Mouse (Mus musculus) layer of hippocampus, adult 11-12 months (tissue): ENCODE measurements around the gene Zfp978.
"Not testable (repeated sequence)": the region's sequence is repeated elsewhere in the genome, so short reads cannot be mapped to it uniquely, and the experiment has no call there.

ENCODE experiments used
- DNase-seq: peaks from one replicate; pipeline ENCODE4 v3.0.0; 2022; ENCODE audit warnings: low spot score

Gene Zfp978

GRCm38 (mm10) chr4:147407463-147407822, 46.3 kb downstream of the Zfp978 start:
- no peak for DNase-seq

- DNase-seq: not testable (repeated sequence)
These were observed 55.3 kb downstream of the Zfp978 start for GRCm38 (mm10) chr4:147416365-147416764.

GRCm38 (mm10) chr4:147417157-147417778, 56.2 kb downstream of the Zfp978 start:
- no peak for DNase-seq

GRCm38 (mm10) chr4:147417921-147418320, 56.8 kb downstream of the Zfp978 start:
- DNase-seq: no peak

- DNase-seq: not testable (repeated sequence)
These were observed 57.2 kb downstream of the Zfp978 start for GRCm38 (mm10) chr4:147418333-147418732.

GRCm38 (mm10) chr4:147419190-147419589, 58.1 kb downstream of the Zfp978 start:
- not testable (repeated sequence) for DNase-seq

GRCm38 (mm10) chr4:147419756-147420590, 58.9 kb downstream of the Zfp978 start:
- not testable (repeated sequence) for DNase-seq

- DNase-seq: no peak
These were observed 59.7 kb downstream of the Zfp978 start for GRCm38 (mm10) chr4:147420794-147421193.

- DNase-seq: not testable (repeated sequence)
These were observed 60.2 kb downstream of the Zfp978 start for GRCm38 (mm10) chr4:147421316-147421715.

- DNase-seq: no peak
These were observed 62.0 kb downstream of the Zfp978 start for GRCm38 (mm10) chr4:147423140-147423539.

- no peak for DNase-seq
These were observed 62.7 kb downstream of the Zfp978 start for GRCm38 (mm10) chr4:147423641-147424298.

GRCm38 (mm10) chr4:147424404-147424803, 63.3 kb downstream of the Zfp978 start:
- not testable (repeated sequence) for DNase-seq

- DNase-seq: not testable (repeated sequence)
These were observed 64.7 kb downstream of the Zfp978 start for GRCm38 (mm10) chr4:147425615-147426347.

- no peak for DNase-seq
These were observed 69.5 kb downstream of the Zfp978 start for GRCm38 (mm10) chr4:147430651-147431050.

- not testable (repeated sequence) for DNase-seq
These were observed 70.8 kb downstream of the Zfp978 start for GRCm38 (mm10) chr4:147431696-147432442.

GRCm38 (mm10) chr4:147432443-147432790, 71.3 kb downstream of the Zfp978 start:
- no peak for DNase-seq

- DNase-seq: no peak
These were observed 71.9 kb downstream of the Zfp978 start for GRCm38 (mm10) chr4:147433017-147433416.

GRCm38 (mm10) chr4:147433874-147434273, 72.8 kb downstream of the Zfp978 start:
- no peak for DNase-seq
